Mouse (Mus musculus): Measurements from ENCODE around the gene Cops7a. TPM values are rescaled to one million over a fixed set of nuclear protein-coding genes. Genes with fewer than 3 reads are reported as not detected.

Cops7a gene
- polyA plus RNA-seq, 1 experiment from 2014 or later: 112 TPM

DNA sequence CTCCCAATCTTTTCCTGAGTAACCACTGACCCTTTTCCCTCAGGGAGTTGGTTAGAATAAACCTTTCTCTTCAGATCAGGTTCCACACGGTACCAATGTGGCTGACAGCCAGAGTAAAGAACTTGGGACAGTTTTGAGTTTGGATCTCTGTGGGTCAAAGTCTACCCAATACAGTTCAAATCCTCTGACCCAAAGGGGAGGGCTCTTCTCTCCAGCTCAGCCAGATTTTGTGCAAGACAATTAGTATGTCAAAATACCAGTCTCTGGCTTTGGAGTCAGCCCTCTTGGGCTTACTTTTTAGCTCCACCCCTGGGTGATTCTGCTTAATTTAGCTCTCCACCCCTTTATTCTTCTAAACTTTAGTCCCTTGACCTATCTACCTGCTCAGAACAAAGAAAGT is 35.1 kb downstream of the Cops7a start:
- DNase-seq (ENCODE audit: low spot score, missing footprints) (no peak), ATAC-seq (ENCODE audit: low FRiP score) (peak; percentile 0; the same call in 1 of the 2 replicates)
- peaks cover 12% of the 10 kb centered on the region for H3K4me1 ChIP-seq (ENCODE audit: control insufficient read depth, insufficient read depth, low read length)
- H3K27ac ChIP-seq (ENCODE audit: low read depth, low read length): peak overlapping the region; percentile 89
- no peaks in the 10 kb centered on the region for H3K9me3 ChIP-seq (ENCODE audit: control insufficient read depth, low read length)
- H3K9ac ChIP-seq (ENCODE audit: low read length): peak overlapping the region; percentile 88
- WGBS: 35% methylated on average over 1 of the region's 1 CpGs
- no peaks in the 10 kb centered on the region for H3K27me3 ChIP-seq (ENCODE audit: control insufficient read depth, insufficient read depth, low read length)
- H3K4me2 ChIP-seq: peak overlapping the region; percentile 53
- peaks cover 13% of the 10 kb centered on the region for H3K36me3 ChIP-seq (ENCODE audit: control insufficient read depth, insufficient read depth, low read length)
- H3K4me3 ChIP-seq (ENCODE audit: low read depth, low read length): peak overlapping the region; percentile 91; the same call in 1 of the 2 replicates

DNA sequence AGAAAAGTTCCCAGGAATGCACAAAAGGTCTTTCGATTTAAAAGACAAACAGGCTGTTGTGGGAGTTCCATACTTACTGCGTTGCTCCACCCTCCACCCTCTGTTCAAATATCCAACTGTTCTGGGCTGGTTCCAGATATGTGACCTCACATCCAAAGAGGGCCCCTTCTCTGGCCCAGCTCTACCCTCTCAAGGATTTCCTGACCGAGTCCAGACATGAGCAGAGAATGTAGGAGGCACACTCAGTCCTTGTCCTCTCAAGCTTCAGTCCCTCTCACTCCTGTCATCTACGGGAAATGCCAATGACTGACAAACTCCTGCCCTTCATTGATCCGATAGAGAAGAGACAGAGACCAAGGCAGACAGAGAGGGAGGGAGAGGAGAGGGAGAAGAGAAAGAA is 39.4 kb downstream of the Cops7a start:
- DNase-seq (ENCODE audit: low spot score, missing footprints) (no peak), ATAC-seq (ENCODE audit: low FRiP score) (no peak)
- H3K36me3 ChIP-seq (ENCODE audit: control insufficient read depth, insufficient read depth, low read length): no peaks in the 10 kb centered on the region
- WGBS: 58% methylated on average over 5 of the region's 5 CpGs
- no peaks in the 10 kb centered on the region for H3K9me3 ChIP-seq (ENCODE audit: control insufficient read depth, low read length)
- H3K4me1 ChIP-seq (ENCODE audit: control insufficient read depth, insufficient read depth, low read length): peaks cover 8% of the 10 kb centered on the region
- no peak overlapping the region for H3K27ac ChIP-seq (ENCODE audit: low read depth, low read length)
- no peak overlapping the region for H3K4me2 ChIP-seq
- no peak overlapping the region for H3K4me3 ChIP-seq (ENCODE audit: low read depth, low read length)
- H3K9ac ChIP-seq (ENCODE audit: low read length): no peak overlapping the region
- no peaks in the 10 kb centered on the region for H3K27me3 ChIP-seq (ENCODE audit: control insufficient read depth, insufficient read depth, low read length)

DNA sequence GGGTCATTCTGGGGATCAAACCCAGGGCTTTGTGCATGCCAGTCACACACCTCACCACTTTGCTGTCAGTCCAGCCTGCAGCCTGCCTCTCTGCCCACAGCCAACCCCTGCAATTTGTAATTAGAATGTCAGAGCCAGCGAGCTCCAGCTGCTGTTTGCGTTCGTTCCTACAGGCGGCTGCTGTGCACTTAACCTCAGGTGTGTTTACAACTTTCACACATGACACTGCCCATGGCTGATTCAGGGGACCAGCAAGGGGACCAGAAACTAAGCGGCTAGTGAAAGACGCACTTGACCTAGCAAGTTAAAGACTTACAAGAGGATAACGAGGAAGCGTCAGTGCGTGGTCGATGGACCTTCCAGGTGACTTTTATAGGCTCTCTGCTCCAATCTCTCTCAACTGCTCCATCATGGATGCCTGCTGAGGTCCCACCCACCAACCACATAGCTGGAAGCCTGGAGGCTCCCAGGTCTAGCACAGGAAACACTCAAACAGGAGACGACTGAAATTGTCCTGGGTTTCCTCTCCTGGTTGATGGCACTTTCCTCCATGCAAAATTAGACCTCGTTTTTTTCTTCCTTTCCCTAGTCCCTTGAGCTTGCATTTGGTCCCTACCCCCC is 40.1 kb downstream of the Cops7a start:
- 37% methylated on average over 12 of the region's 12 CpGs for WGBS
- Histone ChIP-seq H3K4me2 (no peak overlapping the region), H3K9ac (ENCODE audit: low read length) (no peak overlapping the region), H3K36me3 (ENCODE audit: control insufficient read depth, insufficient read depth, low read length) (no peaks in the 10 kb centered on the region), H3K27me3 (ENCODE audit: control insufficient read depth, insufficient read depth, low read length) (no peaks in the 10 kb centered on the region), H3K27ac (ENCODE audit: low read depth, low read length) (no peak overlapping the region), H3K4me1 (ENCODE audit: control insufficient read depth, insufficient read depth, low read length) (peaks cover 12% of the 10 kb centered on the region), H3K9me3 (ENCODE audit: control insufficient read depth, low read length) (no peaks in the 10 kb centered on the region), H3K4me3 (ENCODE audit: low read depth, low read length) (no peak overlapping the region)
- DNase-seq (ENCODE audit: low spot score, missing footprints) (no peak), ATAC-seq (ENCODE audit: low FRiP score) (no peak)

DNA sequence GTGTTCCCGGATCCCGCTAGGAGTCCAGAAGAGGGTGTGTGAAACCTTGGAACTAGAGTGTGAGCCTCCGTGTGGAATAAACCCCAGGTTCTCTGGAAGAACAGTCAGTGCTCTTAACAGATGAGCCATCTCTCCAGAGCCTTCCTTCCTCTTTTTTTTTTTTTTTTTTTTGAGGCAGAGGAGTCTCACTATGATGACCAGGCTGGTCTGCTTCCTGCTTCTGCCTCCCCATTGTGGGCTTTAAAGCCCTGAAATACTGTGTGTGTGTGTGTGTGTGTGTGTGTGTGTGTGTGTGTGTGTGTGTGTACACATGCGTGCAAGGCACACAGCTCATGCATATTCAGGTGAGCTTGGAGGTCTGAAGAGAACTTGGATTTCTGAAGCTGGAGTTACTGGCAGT is 43.8 kb downstream of the Cops7a start:
- no peak overlapping the region for H3K4me2 ChIP-seq
- no peak overlapping the region for H3K4me3 ChIP-seq (ENCODE audit: low read depth, low read length)
- 74% methylated on average over 4 of the region's 4 CpGs for WGBS
- 0 out of 2 replicates have a peak overlapping the region, but pooled peaks have one; percentile 17 for H3K27ac ChIP-seq (ENCODE audit: low read depth, low read length)
- H3K4me1 ChIP-seq (ENCODE audit: control insufficient read depth, insufficient read depth, low read length): peaks cover 23% of the 10 kb centered on the region
- no peaks in the 10 kb centered on the region for H3K27me3 ChIP-seq (ENCODE audit: control insufficient read depth, insufficient read depth, low read length)
- H3K9ac ChIP-seq (ENCODE audit: low read length): no peak overlapping the region
- H3K36me3 ChIP-seq (ENCODE audit: control insufficient read depth, insufficient read depth, low read length): no peaks in the 10 kb centered on the region
- ATAC-seq (ENCODE audit: low FRiP score): no peak
- DNase-seq (ENCODE audit: low spot score, missing footprints): no peak
- H3K9me3 ChIP-seq (ENCODE audit: control insufficient read depth, low read length): no peaks in the 10 kb centered on the region

DNA sequence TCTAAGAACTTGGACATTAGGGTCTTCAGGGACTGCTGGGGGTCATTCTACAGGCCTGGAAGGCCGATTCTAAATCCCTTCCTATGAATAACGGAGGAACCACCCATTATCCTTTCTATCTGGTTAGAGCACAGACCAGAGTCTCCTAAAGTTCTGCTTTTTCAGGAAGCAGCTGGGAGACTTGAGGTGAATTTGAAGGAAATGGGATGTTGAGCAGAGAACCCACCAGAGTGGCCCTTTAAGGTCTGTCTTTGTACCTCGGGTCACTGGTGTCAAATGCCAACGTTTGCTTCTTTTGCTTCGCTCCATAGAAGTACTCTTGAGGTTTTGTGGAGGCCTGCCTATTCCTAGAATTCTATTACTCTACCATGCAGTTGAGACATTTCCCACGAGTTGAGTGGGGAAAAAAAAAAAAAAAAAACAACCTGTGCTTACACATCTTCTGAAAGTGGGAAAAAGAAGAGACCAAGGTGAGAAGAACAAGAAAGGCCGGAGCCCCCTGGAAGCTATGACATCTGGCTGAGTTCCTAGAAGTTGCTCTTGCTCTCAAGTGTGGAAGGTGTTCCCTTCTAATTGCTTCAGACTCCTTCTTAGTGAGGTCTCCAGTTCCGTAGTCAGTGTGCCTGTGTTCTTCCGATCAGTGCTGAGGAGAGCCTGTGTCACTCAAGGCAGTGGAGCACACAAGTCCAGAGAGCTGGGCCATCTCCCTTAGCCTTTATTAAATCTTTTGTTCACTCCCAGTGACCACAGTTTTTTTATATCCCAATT is 44.8 kb downstream of the Cops7a start:
- peak overlapping the region; percentile 99 for H3K27ac ChIP-seq (ENCODE audit: low read depth, low read length)
- H3K9me3 ChIP-seq (ENCODE audit: control insufficient read depth, low read length): no peaks in the 10 kb centered on the region
- H3K4me1 ChIP-seq (ENCODE audit: control insufficient read depth, insufficient read depth, low read length): peaks cover 30% of the 10 kb centered on the region
- H3K4me2 ChIP-seq: peak overlapping the region; percentile 27; the same call in 1 of the 2 replicates
- no peak overlapping the region for H3K4me3 ChIP-seq (ENCODE audit: low read depth, low read length)
- no peak for ATAC-seq (ENCODE audit: low FRiP score)
- peak overlapping the region; percentile 13; the same call in 1 of the 2 replicates for H3K9ac ChIP-seq (ENCODE audit: low read length)
- DNase-seq (ENCODE audit: low spot score, missing footprints): peak; percentile 90
- H3K36me3 ChIP-seq (ENCODE audit: control insufficient read depth, insufficient read depth, low read length): no peaks in the 10 kb centered on the region
- H3K27me3 ChIP-seq (ENCODE audit: control insufficient read depth, insufficient read depth, low read length): no peaks in the 10 kb centered on the region
- 26% methylated on average over 9 of the region's 9 CpGs for WGBS

DNA sequence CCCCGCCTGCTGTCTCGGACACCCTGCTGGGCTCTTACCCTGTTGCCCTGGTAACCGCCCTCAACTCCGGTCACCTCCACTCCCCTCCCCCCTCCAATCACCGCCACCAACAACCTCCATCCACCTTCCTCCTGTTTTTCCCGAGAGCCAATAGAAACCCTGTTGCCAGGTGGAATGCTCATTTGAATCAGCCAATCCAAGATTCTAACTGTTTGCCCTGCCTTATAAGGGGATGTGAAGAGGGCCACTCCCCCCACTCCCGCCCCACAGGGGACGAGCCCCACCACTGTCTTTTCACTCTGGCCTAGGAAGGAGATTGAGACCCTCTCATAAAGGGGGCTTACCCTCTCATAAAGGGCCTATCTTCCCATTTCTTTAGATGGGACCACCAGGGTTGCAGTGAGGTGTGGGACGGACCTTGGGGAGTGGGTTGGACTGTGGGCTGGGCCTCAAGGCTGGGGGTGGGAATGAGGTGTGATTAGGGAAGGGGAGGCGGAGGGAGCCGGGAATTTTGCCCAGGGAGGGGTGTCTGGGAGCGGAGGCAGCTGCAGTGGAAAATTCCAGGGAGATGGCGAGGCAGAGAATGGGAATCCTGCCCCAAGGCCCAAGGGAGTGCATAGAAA is 45.5 kb downstream of the Cops7a start, which contains the start of gene Ptms:
Gene Ptms, minus strand, starts transcription at position 409 of the 623 bp plus-strand sequence.
- H3K4me1 ChIP-seq (ENCODE audit: control insufficient read depth, insufficient read depth, low read length): peaks cover 37% of the 10 kb centered on the region
- peaks cover 1% of the 10 kb centered on the region; the same call in 1 of the 2 replicates for H3K36me3 ChIP-seq (ENCODE audit: control insufficient read depth, insufficient read depth, low read length)
- no peaks in the 10 kb centered on the region for H3K27me3 ChIP-seq (ENCODE audit: control insufficient read depth, insufficient read depth, low read length)
- H3K4me3 ChIP-seq (ENCODE audit: low read depth, low read length): no peak within 1 kb of the TSS; the same call in 1 of the 2 replicates
- no peaks in the 10 kb centered on the region for H3K9me3 ChIP-seq (ENCODE audit: control insufficient read depth, low read length)
- peak; percentile 98 for DNase-seq (ENCODE audit: low spot score, missing footprints)
- peak; percentile 85 for ATAC-seq (ENCODE audit: low FRiP score)
- peak within 1 kb of the TSS; percentile 99 for H3K27ac ChIP-seq (ENCODE audit: low read depth, low read length)
- 1% methylated on average over 12 of the region's 13 CpGs for WGBS
- H3K4me2 ChIP-seq: peak within 1 kb of the TSS; percentile 97
- peak within 1 kb of the TSS; percentile 13; the same call in 1 of the 2 replicates for H3K9ac ChIP-seq (ENCODE audit: low read length)

DNA sequence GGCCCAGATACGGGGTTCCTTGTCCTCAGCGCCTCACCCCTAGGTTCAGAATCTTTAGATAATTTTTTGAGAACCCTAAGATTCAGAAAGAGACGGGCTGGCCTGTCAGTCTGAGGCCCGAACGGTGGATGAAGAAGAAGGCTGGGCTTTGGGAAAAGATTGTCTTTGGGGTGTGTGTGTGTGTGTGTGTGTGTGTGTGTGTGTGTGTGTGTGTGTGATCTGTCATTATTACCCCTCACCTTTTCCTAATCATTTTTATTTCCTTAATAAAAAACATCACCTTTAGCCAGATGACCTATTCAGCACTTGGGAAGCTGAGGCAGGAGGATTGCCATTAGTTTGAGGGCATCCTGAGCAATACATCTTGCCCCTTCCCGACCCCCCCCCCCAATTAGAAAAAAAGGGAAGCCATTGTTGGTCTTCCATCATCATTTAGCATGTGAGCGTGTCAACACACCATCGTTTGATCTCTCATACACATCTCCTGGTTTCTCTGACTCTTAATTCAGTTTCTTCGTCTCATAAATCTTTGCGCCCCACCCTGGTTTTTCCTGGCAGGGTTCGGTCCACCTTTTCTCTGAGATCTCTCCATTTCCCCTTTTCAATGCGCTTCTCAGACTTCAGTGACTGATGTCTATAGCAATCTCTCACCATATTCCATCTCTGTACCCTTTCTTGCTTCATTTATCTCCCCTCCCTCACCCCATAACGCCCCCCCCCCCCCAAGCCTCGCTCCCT is 46.3 kb downstream of the Cops7a start:
- Histone ChIP-seq H3K4me1 (ENCODE audit: control insufficient read depth, insufficient read depth, low read length) (peaks cover 44% of the 10 kb centered on the region), H3K27me3 (ENCODE audit: control insufficient read depth, insufficient read depth, low read length) (no peaks in the 10 kb centered on the region), H3K36me3 (ENCODE audit: control insufficient read depth, insufficient read depth, low read length) (peaks cover 5% of the 10 kb centered on the region; the same call in 1 of the 2 replicates), H3K4me3 (ENCODE audit: low read depth, low read length) (peak overlapping the region; percentile 96; the same call in 1 of the 2 replicates), H3K9me3 (ENCODE audit: control insufficient read depth, low read length) (no peaks in the 10 kb centered on the region), H3K27ac (ENCODE audit: low read depth, low read length) (peak overlapping the region; percentile 99), H3K4me2 (peak overlapping the region; percentile 97), H3K9ac (ENCODE audit: low read length) (peak overlapping the region; percentile 97)
- DNase-seq (ENCODE audit: low spot score, missing footprints) (peak; percentile 89), ATAC-seq (ENCODE audit: low FRiP score) (no peak)
- WGBS: 23% methylated on average over 13 of the region's 14 CpGs

DNA sequence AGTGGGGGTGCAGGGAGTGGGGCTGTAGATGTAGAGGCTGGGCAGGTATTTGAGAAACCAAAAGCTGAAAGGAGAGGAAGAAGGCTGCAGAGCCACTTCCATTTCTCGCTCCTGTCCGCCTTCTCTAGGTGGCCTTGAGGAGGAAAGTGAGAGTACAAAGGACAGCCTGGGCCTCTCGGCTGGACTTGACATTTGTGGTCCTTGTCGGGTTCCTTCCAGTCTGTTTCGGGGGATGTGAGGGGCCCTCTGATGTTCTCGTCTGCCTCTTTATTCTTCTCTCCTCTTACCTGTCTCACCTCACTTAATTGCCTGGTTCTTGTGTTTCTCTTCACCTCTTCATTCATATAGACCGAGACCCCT is 47.0 kb downstream of the Cops7a start:
- peak overlapping the region; percentile 97 for H3K9ac ChIP-seq (ENCODE audit: low read length)
- H3K4me3 ChIP-seq (ENCODE audit: low read depth, low read length): peak overlapping the region; percentile 96
- no peak for ATAC-seq (ENCODE audit: low FRiP score)
- H3K4me2 ChIP-seq: peak overlapping the region; percentile 97
- DNase-seq (ENCODE audit: low spot score, missing footprints): peak; percentile 96
- peaks cover 47% of the 10 kb centered on the region for H3K4me1 ChIP-seq (ENCODE audit: control insufficient read depth, insufficient read depth, low read length)
- 5% methylated on average over 7 of the region's 7 CpGs for WGBS
- peaks cover 5% of the 10 kb centered on the region; the same call in 1 of the 2 replicates for H3K36me3 ChIP-seq (ENCODE audit: control insufficient read depth, insufficient read depth, low read length)
- peak overlapping the region; percentile 99 for H3K27ac ChIP-seq (ENCODE audit: low read depth, low read length)
- no peaks in the 10 kb centered on the region for H3K9me3 ChIP-seq (ENCODE audit: control insufficient read depth, low read length)
- no peaks in the 10 kb centered on the region for H3K27me3 ChIP-seq (ENCODE audit: control insufficient read depth, insufficient read depth, low read length)

All from midbrain, embryonic 11.5 days (tissue).